Mouse (Mus musculus): ENCODE data around the gene C330007P06Rik.
"Not testable (repeated sequence)": the region's sequence is repeated elsewhere in the genome, so short reads cannot be mapped to it uniquely, and the experiment has no call there.

Gene C330007P06Rik

GRCm38 (mm10) chrX:36873765-36874164 lies at the start of gene C330007P06Rik, which contains the start of gene Ube2a:
TSS of gene C330007P06Rik (minus strand) at chrX:36874111.
TSS of gene Ube2a (plus strand) at chrX:36873900.
- DNase-seq (ENCODE audit: low read depth, low spot score) = no peak

- DNase-seq (ENCODE audit: low read depth, low spot score) = no peak
Observed at GRCm38 (mm10) chrX:36921346-36921745, 47.4 kb upstream of the C330007P06Rik start.

GRCm38 (mm10) chrX:36917749-36918148 lies 43.8 kb upstream of the C330007P06Rik start:
- DNase-seq (ENCODE audit: low read depth, low spot score) = no peak

- no peak for DNase-seq (ENCODE audit: low read depth, low spot score)
Observed at GRCm38 (mm10) chrX:36911343-36911742, 37.4 kb upstream of the C330007P06Rik start.

GRCm38 (mm10) chrX:36906539-36906938 lies 32.6 kb upstream of the C330007P06Rik start:
- no peak for DNase-seq (ENCODE audit: low read depth, low spot score)

- DNase-seq (ENCODE audit: low read depth, low spot score) = peak; percentile 78
Observed at GRCm38 (mm10) chrX:36903115-36903768, 29.3 kb upstream of the C330007P06Rik start.

- no peak for DNase-seq (ENCODE audit: low read depth, low spot score)
Observed at GRCm38 (mm10) chrX:36902321-36903114, 28.6 kb upstream of the C330007P06Rik start, which contains the start of gene Nkrf. TSS of gene Nkrf (minus strand) at chrX:36902899.

GRCm38 (mm10) chrX:36901655-36902054 lies 27.7 kb upstream of the C330007P06Rik start:
- no peak for DNase-seq (ENCODE audit: low read depth, low spot score)

GRCm38 (mm10) chrX:36898931-36899330 lies 25.0 kb upstream of the C330007P06Rik start:
- not testable (repeated sequence) for DNase-seq (ENCODE audit: low read depth, low spot score)

GRCm38 (mm10) chrX:36884719-36885118 lies 10.8 kb upstream of the C330007P06Rik start:
- no peak for DNase-seq (ENCODE audit: low read depth, low spot score)

GRCm38 (mm10) chrX:36874704-36875128 lies 805 bp upstream of the C330007P06Rik start:
- no peak for DNase-seq (ENCODE audit: low read depth, low spot score)

- peak; percentile 76 for DNase-seq (ENCODE audit: low read depth, low spot score)
Observed at GRCm38 (mm10) chrX:36874178-36874696, 326 bp upstream of the C330007P06Rik start.

- DNase-seq (ENCODE audit: low read depth, low spot score) = no peak
Observed at GRCm38 (mm10) chrX:36870372-36870771, 3.5 kb downstream of the C330007P06Rik start.

- no peak for DNase-seq (ENCODE audit: low read depth, low spot score)
Observed at GRCm38 (mm10) chrX:36864609-36865328, 9.1 kb downstream of the C330007P06Rik start.

GRCm38 (mm10) chrX:36863766-36864608 lies 9.9 kb downstream of the C330007P06Rik start:
- peak; percentile 67 for DNase-seq (ENCODE audit: low read depth, low spot score)

- no peak for DNase-seq (ENCODE audit: low read depth, low spot score)
Observed at GRCm38 (mm10) chrX:36852631-36853030, 21.3 kb downstream of the C330007P06Rik start.

GRCm38 (mm10) chrX:36847152-36847551 lies 26.8 kb downstream of the C330007P06Rik start:
- DNase-seq (ENCODE audit: low read depth, low spot score) = no peak

- DNase-seq (ENCODE audit: low read depth, low spot score) = no peak
Observed at GRCm38 (mm10) chrX:36843346-36843990, 30.4 kb downstream of the C330007P06Rik start.

- no peak for DNase-seq (ENCODE audit: low read depth, low spot score)
Observed at GRCm38 (mm10) chrX:36841698-36842097, 32.2 kb downstream of the C330007P06Rik start.

GRCm38 (mm10) chrX:36839391-36839790 lies 34.5 kb downstream of the C330007P06Rik start:
- DNase-seq (ENCODE audit: low read depth, low spot score) = no peak

Data from retina, adult 2 months (tissue).